Mouse (Mus musculus) MEL (cell line): ENCODE measurements at regions not wholly inside any gene's neighbourhood (a gene's known extent, or its start where the extent isn't known, plus 50 kb on each side); places are given as distances from the start of the nearest gene placed in this dataset.

Experiments
- CTCF ChIP-seq, 3 experiments: IDR thresholded peaks in 2 of 3; conservative IDR thresholded peaks in 1 of 3; 2 replicates each; pipeline ENCODE4 v1.5.1; 2011 to 2012; ENCODE audit warnings: low read length in 3 of 3, low read depth in 2 of 3, mild to moderate bottlenecking in 2 of 3, improper control_type of control experiment in 1 of 3, inconsistent platforms in 1 of 3, mixed read lengths in 1 of 3, moderate library complexity in 1 of 3; ENCODE audit not compliant: control insufficient read depth in 1 of 3, insufficient read depth in 1 of 3, poor library complexity in 1 of 3, severe bottlenecking in 1 of 3
- E2F4 ChIP-seq: IDR thresholded peaks from 2 replicates; pipeline ENCODE4 v1.6.1; 2011; ENCODE audit warnings: low read depth, low read length, improper control_type of control experiment, borderline replicate concordance
- GABPA ChIP-seq: IDR thresholded peaks from 2 replicates; pipeline ENCODE4 v1.6.1; 2012; ENCODE audit warnings: low read depth, mild to moderate bottlenecking, inconsistent platforms, low read length, improper control_type of control experiment, moderate library complexity
- HCFC1 ChIP-seq: IDR thresholded peaks from 2 replicates; pipeline ENCODE4 v1.6.1; 2012; ENCODE audit warnings: low read depth, mild to moderate bottlenecking, inconsistent platforms, low read length, improper control_type of control experiment, moderate library complexity
- JUND ChIP-seq: IDR thresholded peaks from 2 replicates; pipeline ENCODE4 v1.6.1; 2011; ENCODE audit warnings: low read depth, mild to moderate bottlenecking, improper control_type of control experiment, low read length
- MAFK ChIP-seq: IDR thresholded peaks from 2 replicates; pipeline ENCODE4 v1.6.1; 2011; ENCODE audit warnings: low read depth, mild to moderate bottlenecking, low read length, improper control_type of control experiment, borderline replicate concordance
- MAX ChIP-seq: IDR thresholded peaks from 2 replicates; pipeline ENCODE4 v1.6.1; 2011; ENCODE audit warnings: low read length, improper control_type of control experiment
- POLR2A ChIP-seq, 2 experiments: IDR thresholded peaks; 2 replicates each; pipeline ENCODE4 v1.6.1; 2011 to 2012; ENCODE audit warnings: low read length in 2 of 2, mild to moderate bottlenecking in 2 of 2, control low read depth in 1 of 2, improper control_type of control experiment in 1 of 2, low read depth in 1 of 2, moderate library complexity in 1 of 2; ENCODE audit not compliant: control insufficient read depth in 1 of 2, insufficient read depth in 1 of 2, poor library complexity in 1 of 2
- ZC3H11A ChIP-seq: IDR thresholded peaks from 2 replicates; pipeline ENCODE4 v1.6.1; 2012; ENCODE audit warnings: low read depth, mild to moderate bottlenecking, inconsistent platforms, low read length, improper control_type of control experiment
- ZNF384 ChIP-seq: IDR thresholded peaks from 2 replicates; pipeline ENCODE4 v1.6.1; 2012; ENCODE audit warnings: low read depth, mild to moderate bottlenecking, inconsistent platforms, low read length, improper control_type of control experiment

- TF ChIP-seq JUND (no peak), MAX (no peak), GABPA (no peak), CTCF (IDR thresholded peaks at IDR 0.05 in 2 of 3, conservative IDR thresholded peaks at IDR 0.05 in 1 of 3; ENCODE audit: control insufficient read depth in 1 of 3, insufficient read depth in 1 of 3, low read depth in 2 of 3, low read length in 3 of 3, poor library complexity in 1 of 3, severe bottlenecking in 1 of 3) (no peak), E2F4 (no peak), POLR2A (IDR thresholded peaks at IDR 0.05; ENCODE audit: control insufficient read depth in 1 of 2, insufficient read depth in 1 of 2, low read depth in 1 of 2, low read length in 2 of 2, poor library complexity in 1 of 2) (no peak), HCFC1 (no peak), MAFK (no peak), ZNF384 (no peak), ZC3H11A (no peak)
Observed at GRCm38 (mm10) chr13:51022401-51023250, 78.1 kb upstream of the Spin1 start.
